Mouse (Mus musculus) gastrocnemius, adult 8-10 months (tissue): ENCODE data around the gene Pphln1. TPM values are rescaled to one million over a fixed set of nuclear protein-coding genes. Genes with fewer than 3 reads are reported as not detected.

Experiments
- DNase-seq, 2 experiments: peaks; one replicate each; pipeline ENCODE4 v3.0.0; 2022; ENCODE audit warnings: low spot score in 2 of 2
- total RNA-seq, 4 experiments: library from RNA; stranded (reverse); gene quantifications; 2 replicates each; pipeline ENCODE4 v1.2.4; 2022

Gene Pphln1
- total RNA-seq, 4 experiments from 2014 or later = 12.7 to 15.5 (median 14.8) TPM

DNA sequence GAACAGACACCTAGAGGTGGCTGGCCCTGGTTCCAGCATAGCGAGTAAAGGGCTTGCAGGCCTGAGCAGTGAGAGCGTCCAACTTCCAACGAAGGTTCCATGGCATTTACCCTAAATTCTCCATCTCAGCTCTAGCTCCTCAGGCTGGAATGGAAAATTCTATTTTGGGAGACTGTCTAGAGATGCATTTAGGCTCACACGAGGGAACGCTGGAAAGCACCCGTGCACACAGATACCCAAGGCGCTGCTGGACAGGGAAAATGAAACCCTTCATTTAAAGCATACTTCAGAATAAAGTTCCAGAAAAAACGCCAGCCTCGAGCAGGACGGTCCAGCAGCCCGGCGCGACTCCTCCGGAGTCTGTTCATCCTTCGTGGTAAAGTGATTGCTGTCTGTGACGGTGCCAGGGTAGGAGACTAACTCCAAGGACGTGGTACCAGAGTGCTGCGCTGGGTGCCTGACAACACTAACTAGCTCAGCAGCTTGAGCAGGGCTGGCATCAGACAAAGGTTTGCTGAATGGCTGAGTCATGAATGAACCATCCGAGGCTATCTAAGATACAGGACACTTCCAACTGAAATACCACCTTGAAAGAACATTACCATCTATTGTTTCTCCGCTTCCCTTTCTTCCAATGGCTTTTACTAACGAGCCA lies 140.5 kb downstream of the Pphln1 start:
- DNase-seq = no peak

DNA sequence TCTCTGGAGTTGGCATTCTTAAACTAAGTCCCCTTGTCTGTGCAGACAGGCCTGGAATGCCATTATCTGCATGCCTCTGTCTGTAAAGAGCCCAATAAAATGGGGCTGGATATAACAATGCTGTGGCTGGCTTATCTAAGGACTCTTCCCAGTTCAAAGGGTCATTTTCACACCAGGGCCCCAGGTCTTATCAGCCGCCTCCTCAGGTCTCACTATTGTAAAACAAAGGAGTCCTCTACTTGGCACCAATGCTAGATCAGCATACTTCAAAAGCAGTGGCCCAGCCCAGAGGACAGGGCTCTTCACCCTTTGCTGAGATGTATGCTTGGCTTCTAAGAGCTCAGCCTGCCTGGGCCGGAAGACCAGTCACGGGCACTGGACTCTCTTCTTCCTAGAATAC lies 141.3 kb downstream of the Pphln1 start:
- no peak for DNase-seq

Other genes starting within 250 kb of the Pphln1 start
- gene Gxylt1, start 123.2 kb upstream of the Pphln1 start, total RNA-seq = 1 to 10 TPM; 5.0 to 7.5 (median 6.5) TPM
- gene Yaf2, start 61.4 kb upstream of the Pphln1 start, total RNA-seq = 10 to 100 TPM; 20.6 to 26.8 (median 23.3) TPM
- 100 to 1,000 TPM; 122 to 143 (median 127) TPM for gene Zcrb1, start within 50 bp of the Pphln1 start, total RNA-seq
- gene Prickle1, start 197.5 kb downstream of the Pphln1 start, total RNA-seq = 1 to 10 TPM; 2.6 to 4.0 (median 3.5) TPM